Mouse (Mus musculus) heart, embryonic 11.5 days (tissue): ENCODE data around the gene Blvrb. TPM values are rescaled to one million over a fixed set of nuclear protein-coding genes. Genes with fewer than 3 reads are reported as not detected.
"Not testable (repeated sequence)": the region's sequence is repeated elsewhere in the genome, so short reads cannot be mapped to it uniquely, and the experiment has no call there.

ENCODE experiments used
- ATAC-seq: fragments of 200-750 bp; cut with Nextera tagmentation; replicated peaks from 2 replicates; pipeline ENCODE4 v1.8.0; 2017; ENCODE audit warnings: moderate library complexity; ENCODE audit not compliant: insufficient number of reproducible peaks, low FRiP score, low TSS enrichment
- H3K27ac ChIP-seq: fragments of 300-500 bp; sonication (generic); 2 replicates; pipeline ENCODE4 v1.5.1; 2014; ENCODE audit warnings: mild to moderate bottlenecking, low read depth, low read length
- H3K27me3 ChIP-seq: fragments of 300-500 bp; sonication (generic); 2 replicates; pipeline ENCODE4 v1.6.1; 2014; ENCODE audit warnings: mild to moderate bottlenecking, low read length, mixed read lengths; ENCODE audit not compliant: control insufficient read depth, insufficient read depth
- H3K36me3 ChIP-seq: fragments of 300-500 bp; sonication (generic); 2 replicates; pipeline ENCODE4 v1.6.1; 2014; ENCODE audit warnings: mild to moderate bottlenecking, low read length, moderate library complexity, mixed read lengths; ENCODE audit not compliant: control insufficient read depth, insufficient read depth
- H3K4me1 ChIP-seq: fragments of 300-500 bp; sonication (generic); 2 replicates; pipeline ENCODE4 v1.6.1; 2014; ENCODE audit warnings: low read length; ENCODE audit not compliant: control insufficient read depth, insufficient read depth
- H3K4me2 ChIP-seq: fragments of 300-500 bp; sonication (generic); 2 replicates; pipeline ENCODE4 v1.6.1; 2014; ENCODE audit warnings: mild to moderate bottlenecking, moderate library complexity
- H3K4me3 ChIP-seq: fragments of 300-500 bp; sonication (generic); 2 replicates; pipeline ENCODE4 v1.5.1; 2014; ENCODE audit warnings: low read depth, low read length
- H3K9ac ChIP-seq: fragments of 300-500 bp; sonication (generic); 2 replicates; pipeline ENCODE4 v1.6.1; 2014; ENCODE audit warnings: mild to moderate bottlenecking, low read depth, low read length, moderate library complexity
- H3K9me3 ChIP-seq: fragments of 300-500 bp; sonication (generic); replicated peaks from 2 replicates; pipeline ENCODE4 v1.6.1; 2016; ENCODE audit warnings: low read length; ENCODE audit not compliant: control insufficient read depth
- WGBS: fragments of 180-500 bp; shearing (Covaris S2); extraction: QIAGEN DNeasy Blood & Tissue Kit; methylation state at CpG from one replicate; pipeline ENCODE4 v1.1.7; 2014; ENCODE audit not compliant: insufficient replicate concordance; 5-methylcytosine and 5-hydroxymethylcytosine counted together
- polyA plus RNA-seq: library from polyadenylated mRNA; unstranded; fragments of >200 nt; fragmentation: Nextera tagmentation; extraction: Ambion mirVana; gene quantifications from 2 replicates; pipeline ENCODE4 v1.2.1, GENCODE M21; 2014

The Blvrb gene
- polyA plus RNA-seq, 1 experiment from 2014 or later = 121 TPM

- WGBS = 1% methylated on average over 32 of the region's 33 CpGs
- peak overlapping the region; percentile 91 for H3K27ac ChIP-seq
- no peaks in the 10 kb centered on the region for H3K9me3 ChIP-seq
- H3K27me3 ChIP-seq = no peaks in the 10 kb centered on the region
- H3K4me1 ChIP-seq = peaks cover 34% of the 10 kb centered on the region
- peak; percentile 84 for ATAC-seq
- H3K4me3 ChIP-seq = peak overlapping the region; percentile 36
- 0 out of 2 replicates have a peak, but pooled peaks cover 5% of the 10 kb centered on the region for H3K36me3 ChIP-seq
- H3K4me2 ChIP-seq = peak overlapping the region; percentile 63
- H3K9ac ChIP-seq = peak overlapping the region; percentile 66
Observed at GRCm38 (mm10) chr7:27490543-27491329, 43.0 kb downstream of the Blvrb start.

DNA sequence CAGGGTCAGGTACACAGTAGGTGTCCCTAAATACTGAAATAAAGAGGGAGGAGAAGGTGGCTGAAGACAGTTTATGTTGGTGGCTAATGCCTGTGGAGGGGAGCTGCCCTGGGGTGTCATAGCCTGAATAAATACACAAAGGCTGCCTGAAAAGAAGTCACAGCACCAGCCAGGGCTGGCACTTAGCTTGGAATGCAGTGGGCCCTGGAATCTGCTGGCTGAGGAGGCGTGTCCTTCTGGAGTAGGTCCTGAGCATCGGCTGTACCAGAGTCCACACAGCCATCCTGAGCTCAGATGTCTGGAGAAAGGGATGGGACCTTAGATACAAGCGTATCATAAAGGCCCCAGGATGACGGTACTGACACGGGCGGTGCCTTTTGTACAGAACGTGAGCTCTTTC lies 44.1 kb downstream of the Blvrb start:
- H3K4me1 ChIP-seq = peaks cover 31% of the 10 kb centered on the region

DNA sequence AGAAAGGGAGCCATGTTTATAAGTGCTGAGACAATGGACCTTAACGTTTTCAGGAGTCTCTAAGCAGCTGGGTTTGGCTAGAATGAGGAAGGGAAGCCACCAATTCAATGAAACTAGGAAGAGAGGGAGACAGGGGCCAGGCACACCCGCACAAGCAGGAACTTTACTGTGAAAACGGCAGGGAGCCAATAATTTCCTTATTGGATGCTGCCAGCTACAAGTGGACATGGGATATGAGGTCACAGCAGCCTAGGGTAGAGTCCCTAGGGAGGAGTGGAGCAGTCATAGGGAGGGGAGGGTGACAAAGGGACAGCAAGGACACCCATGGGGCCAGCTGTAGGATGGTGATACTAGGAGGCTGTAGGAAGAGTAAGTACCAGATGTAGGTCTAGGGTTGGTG lies 45.2 kb downstream of the Blvrb start:
- 70% methylated on average over 3 of the region's 3 CpGs for WGBS
- H3K27ac ChIP-seq = no peak overlapping the region
- H3K4me1 ChIP-seq = peaks cover 35% of the 10 kb centered on the region

More for the DNA sequence above, 44.1 kb downstream of the Blvrb start:
- H3K4me3 ChIP-seq = no peak overlapping the region
- peak overlapping the region; percentile 63 for H3K4me2 ChIP-seq
- H3K36me3 ChIP-seq = 0 out of 2 replicates have a peak, but pooled peaks cover 5% of the 10 kb centered on the region
- no peak for ATAC-seq
- 55% methylated on average over 7 of the region's 7 CpGs for WGBS
- no peaks in the 10 kb centered on the region for H3K27me3 ChIP-seq
- peak overlapping the region; percentile 43; the same call in 1 of the 2 replicates for H3K9ac ChIP-seq
- peak overlapping the region; percentile 91 for H3K27ac ChIP-seq
- no peaks in the 10 kb centered on the region for H3K9me3 ChIP-seq

GRCm38 (mm10) chr7:27493450-27493849 lies 45.7 kb downstream of the Blvrb start:
- H3K27me3 ChIP-seq = no peaks in the 10 kb centered on the region
- peaks cover 32% of the 10 kb centered on the region for H3K4me1 ChIP-seq
- 82% methylated on average over 5 of the region's 5 CpGs for WGBS
- no peak overlapping the region for H3K4me3 ChIP-seq
- H3K4me2 ChIP-seq = no peak overlapping the region
- ATAC-seq = no peak
- H3K9ac ChIP-seq = no peak overlapping the region
- 0 out of 2 replicates have a peak, but pooled peaks cover 5% of the 10 kb centered on the region for H3K36me3 ChIP-seq
- no peaks in the 10 kb centered on the region for H3K9me3 ChIP-seq
- H3K27ac ChIP-seq = no peak overlapping the region

More for the DNA sequence above, 45.2 kb downstream of the Blvrb start:
- H3K4me3 ChIP-seq = no peak overlapping the region
- H3K27me3 ChIP-seq = no peaks in the 10 kb centered on the region
- H3K4me2 ChIP-seq = no peak overlapping the region
- no peak overlapping the region for H3K9ac ChIP-seq
- no peaks in the 10 kb centered on the region for H3K9me3 ChIP-seq
- no peak for ATAC-seq
- 0 out of 2 replicates have a peak, but pooled peaks cover 5% of the 10 kb centered on the region for H3K36me3 ChIP-seq

DNA sequence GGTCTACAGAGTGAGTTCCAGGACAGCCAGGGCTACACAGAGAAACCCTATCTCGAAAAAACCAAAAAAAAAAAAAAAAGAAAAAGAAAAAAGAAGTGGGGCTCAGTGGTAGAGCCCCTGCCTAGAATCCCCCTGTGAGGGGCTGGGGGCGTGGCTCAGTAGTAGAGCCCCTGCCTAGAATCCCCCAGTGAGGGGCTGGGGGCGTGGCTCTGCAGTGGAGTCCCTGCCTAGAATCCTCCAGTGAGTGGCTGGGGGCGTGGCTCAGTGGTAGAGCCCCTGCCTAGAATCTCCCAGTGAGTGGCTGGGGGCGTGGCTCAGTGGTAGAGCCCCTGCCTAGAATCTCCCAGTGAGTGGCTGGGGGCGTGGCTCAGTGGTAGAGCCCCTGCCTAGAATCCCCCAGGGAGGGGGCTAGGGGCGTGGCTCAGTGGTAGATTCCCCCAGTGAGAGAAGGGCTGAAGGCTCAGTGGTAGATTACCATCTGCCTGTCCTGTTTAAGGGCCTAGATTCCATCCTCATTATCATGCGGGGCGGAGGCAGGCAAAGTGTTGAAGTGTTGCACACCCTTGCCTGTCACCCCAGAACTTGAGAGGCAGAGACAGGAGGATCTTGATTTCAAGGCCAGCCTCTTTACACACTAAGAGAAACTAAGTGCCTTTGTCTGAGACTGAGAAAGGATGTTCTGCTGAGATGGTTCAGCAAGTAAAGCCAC lies 47.0 kb downstream of the Blvrb start:
- H3K9me3 ChIP-seq, H3K4me3 ChIP-seq, ATAC-seq, H3K4me2 ChIP-seq, H3K27ac ChIP-seq, H3K36me3 ChIP-seq, H3K27me3 ChIP-seq, H3K9ac ChIP-seq: not testable (repeated sequence)
- WGBS = 92% methylated on average over 9 of the region's 9 CpGs
- H3K4me1 ChIP-seq = peaks cover 21% of the 10 kb centered on the region

DNA sequence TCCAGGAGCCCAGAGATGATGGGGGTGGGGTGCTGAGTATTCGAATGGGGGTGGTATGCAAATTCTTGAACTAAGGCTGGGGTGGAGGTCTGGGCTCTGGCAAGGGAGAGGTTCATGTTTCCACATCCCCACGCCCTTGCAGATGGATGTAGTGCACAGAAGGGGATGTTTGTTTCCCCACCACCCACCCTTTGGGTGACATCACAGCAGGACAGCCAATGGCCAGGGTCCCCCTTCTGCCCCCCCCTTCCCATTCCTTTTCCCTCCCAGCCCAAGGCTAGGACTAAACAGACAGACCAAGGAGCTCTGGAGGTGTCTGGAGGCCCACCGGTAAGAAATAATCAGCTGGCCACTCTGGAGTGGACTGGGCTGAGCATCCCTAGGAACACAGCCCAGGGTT lies 51.3 kb downstream of the Blvrb start, which contains the start of gene Prx:
Prx (plus strand) TSS at position 289 of the 400 bp plus-strand sequence.
- no peak for ATAC-seq
- Histone ChIP-seq H3K9ac (no peak within 1 kb of the TSS), H3K4me3 (no peak within 1 kb of the TSS), H3K4me2 (no peak within 1 kb of the TSS), H3K27ac (no peak within 1 kb of the TSS), H3K36me3 (no peaks in the 10 kb centered on the region), H3K4me1 (peaks cover 14% of the 10 kb centered on the region), H3K27me3 (no peaks in the 10 kb centered on the region), H3K9me3 (no peaks in the 10 kb centered on the region)
- WGBS = 51% methylated on average over 3 of the region's 3 CpGs

DNA sequence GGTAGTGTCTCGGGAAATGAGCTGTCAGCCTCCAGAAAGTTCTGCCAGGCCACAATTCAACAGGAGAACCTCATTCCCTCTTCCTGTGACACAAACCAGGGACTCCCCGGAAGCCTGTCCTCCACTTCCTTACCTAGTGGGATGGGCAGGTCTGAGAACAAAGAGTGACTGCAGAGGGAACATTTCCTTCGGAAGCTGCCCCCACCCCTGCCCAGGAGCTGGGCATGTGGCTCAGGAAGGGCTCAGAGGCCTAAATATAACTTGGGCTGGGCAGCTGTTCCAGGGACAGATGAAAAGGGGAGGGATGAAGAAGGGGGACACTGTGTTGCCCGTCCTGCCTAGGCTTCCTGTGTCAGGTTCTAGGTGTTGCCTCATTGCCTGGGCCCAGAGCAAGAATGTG lies 53.8 kb downstream of the Blvrb start:
- H3K36me3 ChIP-seq = no peaks in the 10 kb centered on the region
- H3K9me3 ChIP-seq = no peaks in the 10 kb centered on the region
- peak overlapping the region; percentile 57 for H3K27ac ChIP-seq
- whole genome bisulfite sequencing = 48% methylated on average over 4 of the region's 4 CpGs
- H3K4me1 ChIP-seq = peaks cover 20% of the 10 kb centered on the region
- no peak overlapping the region for H3K9ac ChIP-seq
- no peaks in the 10 kb centered on the region for H3K27me3 ChIP-seq
- no peak overlapping the region for H3K4me2 ChIP-seq
- ATAC-seq = no peak
- no peak overlapping the region for H3K4me3 ChIP-seq

GRCm38 (mm10) chr7:27506765-27507370 lies 59.1 kb downstream of the Blvrb start:
- ATAC-seq = no peak
- peaks cover 16% of the 10 kb centered on the region for H3K4me1 ChIP-seq
- H3K27ac ChIP-seq = peak overlapping the region; percentile 99
- H3K4me3 ChIP-seq = peak overlapping the region; percentile 65
- H3K9ac ChIP-seq = peak overlapping the region; percentile 3; the same call in 1 of the 2 replicates
- H3K36me3 ChIP-seq = no peaks in the 10 kb centered on the region
- H3K9me3 ChIP-seq = no peaks in the 10 kb centered on the region
- peak overlapping the region; percentile 82 for H3K4me2 ChIP-seq
- no peaks in the 10 kb centered on the region for H3K27me3 ChIP-seq
- 52% methylated on average over 9 of the region's 9 CpGs for WGBS
